Mouse (Mus musculus): Measurements from ENCODE around the gene Rerg.

Gene Rerg

GRCm38 (mm10) chr6:137169171-137169968 is 927 bp downstream of the Rerg start:
- in situ Hi-C loops (cut with MboI; ENCODE audit: low pct_unique_long_range_greater_than_20kb in 1 of 2, low sequenced_read_pairs in 2 of 2, unreplicated experiment in 1 of 2), result no loop called here

- in situ Hi-C loops (cut with MboI; ENCODE audit: low pct_unique_long_range_greater_than_20kb in 1 of 2, low sequenced_read_pairs in 2 of 2, unreplicated experiment in 1 of 2), result no loop called here
These were observed 3.5 kb downstream of the Rerg start for GRCm38 (mm10) chr6:137166843-137167242.

- in situ Hi-C loops (cut with MboI; ENCODE audit: low pct_unique_long_range_greater_than_20kb in 1 of 2, low sequenced_read_pairs in 2 of 2, unreplicated experiment in 1 of 2), result no loop called here
These were observed 6.7 kb downstream of the Rerg start for GRCm38 (mm10) chr6:137163571-137163970.

GRCm38 (mm10) chr6:137163061-137163460 is 7.2 kb downstream of the Rerg start:
- in situ Hi-C loops (cut with MboI; ENCODE audit: low pct_unique_long_range_greater_than_20kb in 1 of 2, low sequenced_read_pairs in 2 of 2, unreplicated experiment in 1 of 2), result no loop called here

GRCm38 (mm10) chr6:137162481-137162880 is 7.8 kb downstream of the Rerg start:
- in situ Hi-C loops (cut with MboI; ENCODE audit: low pct_unique_long_range_greater_than_20kb in 1 of 2, low sequenced_read_pairs in 2 of 2, unreplicated experiment in 1 of 2), result no loop called here

- in situ Hi-C loops (cut with MboI; ENCODE audit: low pct_unique_long_range_greater_than_20kb in 1 of 2, low sequenced_read_pairs in 2 of 2, unreplicated experiment in 1 of 2), result no loop called here
These were observed 8.7 kb downstream of the Rerg start for GRCm38 (mm10) chr6:137161491-137162088.

- in situ Hi-C loops (cut with MboI; ENCODE audit: low pct_unique_long_range_greater_than_20kb in 1 of 2, low sequenced_read_pairs in 2 of 2, unreplicated experiment in 1 of 2), result no loop called here
These were observed 10.8 kb downstream of the Rerg start for GRCm38 (mm10) chr6:137159372-137159926.

GRCm38 (mm10) chr6:137156437-137157219 is 13.7 kb downstream of the Rerg start:
- in situ Hi-C loops (cut with MboI; ENCODE audit: low pct_unique_long_range_greater_than_20kb in 1 of 2, low sequenced_read_pairs in 2 of 2, unreplicated experiment in 1 of 2), result no loop called here

- in situ Hi-C loops (cut with MboI; ENCODE audit: low pct_unique_long_range_greater_than_20kb in 1 of 2, low sequenced_read_pairs in 2 of 2, unreplicated experiment in 1 of 2), result no loop called here
These were observed 14.8 kb downstream of the Rerg start for GRCm38 (mm10) chr6:137155196-137156137.

- in situ Hi-C loops (cut with MboI; ENCODE audit: low pct_unique_long_range_greater_than_20kb in 1 of 2, low sequenced_read_pairs in 2 of 2, unreplicated experiment in 1 of 2), result no loop called here
These were observed 17.3 kb downstream of the Rerg start for GRCm38 (mm10) chr6:137153021-137153420.

GRCm38 (mm10) chr6:137151015-137151414 is 19.3 kb downstream of the Rerg start:
- in situ Hi-C loops (cut with MboI; ENCODE audit: low pct_unique_long_range_greater_than_20kb in 1 of 2, low sequenced_read_pairs in 2 of 2, unreplicated experiment in 1 of 2), result no loop called here

- in situ Hi-C loops (cut with MboI; ENCODE audit: low pct_unique_long_range_greater_than_20kb in 1 of 2, low sequenced_read_pairs in 2 of 2, unreplicated experiment in 1 of 2), result no loop called here
These were observed 20.5 kb downstream of the Rerg start for GRCm38 (mm10) chr6:137149833-137150232.

- in situ Hi-C loops (cut with MboI; ENCODE audit: low pct_unique_long_range_greater_than_20kb in 1 of 2, low sequenced_read_pairs in 2 of 2, unreplicated experiment in 1 of 2), result no loop called here
These were observed 23.4 kb downstream of the Rerg start for GRCm38 (mm10) chr6:137146910-137147309.

GRCm38 (mm10) chr6:137145611-137146010 is 24.7 kb downstream of the Rerg start:
- in situ Hi-C loops (cut with MboI; ENCODE audit: low pct_unique_long_range_greater_than_20kb in 1 of 2, low sequenced_read_pairs in 2 of 2, unreplicated experiment in 1 of 2), result no loop called here

GRCm38 (mm10) chr6:137144958-137145535 is 25.2 kb downstream of the Rerg start:
- in situ Hi-C loops (cut with MboI; ENCODE audit: low pct_unique_long_range_greater_than_20kb in 1 of 2, low sequenced_read_pairs in 2 of 2, unreplicated experiment in 1 of 2), result no loop called here

GRCm38 (mm10) chr6:137144526-137144840 is 25.8 kb downstream of the Rerg start:
- in situ Hi-C loops (cut with MboI; ENCODE audit: low pct_unique_long_range_greater_than_20kb in 1 of 2, low sequenced_read_pairs in 2 of 2, unreplicated experiment in 1 of 2), result no loop called here

- in situ Hi-C loops (cut with MboI; ENCODE audit: low pct_unique_long_range_greater_than_20kb in 1 of 2, low sequenced_read_pairs in 2 of 2, unreplicated experiment in 1 of 2), result no loop called here
These were observed 26.3 kb downstream of the Rerg start for GRCm38 (mm10) chr6:137143818-137144525.

All from mouse embryonic stem cell (cell line).